Mouse (Mus musculus): Measurements from ENCODE around the gene Pnldc1. TPM values are rescaled to one million over a fixed set of nuclear protein-coding genes. Genes with fewer than 3 reads are reported as not detected.
"Not testable (repeated sequence)": the region's sequence is repeated elsewhere in the genome, so short reads cannot be mapped to it uniquely, and the experiment has no call there.

Gene Pnldc1
- polyA plus RNA-seq, 1 experiment = 5.2 TPM

DNA sequence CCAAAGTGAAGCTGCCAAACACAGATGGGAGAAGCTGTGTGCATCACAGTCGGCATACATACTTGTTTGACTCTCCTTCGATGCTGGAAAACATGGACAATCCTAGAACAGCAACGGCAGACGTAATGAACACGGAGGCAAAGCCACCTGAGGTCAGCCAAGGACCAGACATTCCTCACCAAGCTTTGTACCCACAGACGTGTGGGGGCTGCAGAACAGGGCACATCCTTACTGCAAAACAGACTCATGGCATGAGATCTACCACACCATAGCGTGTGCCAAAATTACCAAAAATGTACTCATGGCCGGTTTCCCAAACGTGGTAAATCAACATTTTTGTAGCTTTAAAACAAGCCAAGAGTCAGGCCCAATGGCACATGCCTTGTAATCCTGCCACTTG lies 3.6 kb downstream of the Pnldc1 start:
- no peak for DNase-seq (ENCODE audit: low read depth)

DNA sequence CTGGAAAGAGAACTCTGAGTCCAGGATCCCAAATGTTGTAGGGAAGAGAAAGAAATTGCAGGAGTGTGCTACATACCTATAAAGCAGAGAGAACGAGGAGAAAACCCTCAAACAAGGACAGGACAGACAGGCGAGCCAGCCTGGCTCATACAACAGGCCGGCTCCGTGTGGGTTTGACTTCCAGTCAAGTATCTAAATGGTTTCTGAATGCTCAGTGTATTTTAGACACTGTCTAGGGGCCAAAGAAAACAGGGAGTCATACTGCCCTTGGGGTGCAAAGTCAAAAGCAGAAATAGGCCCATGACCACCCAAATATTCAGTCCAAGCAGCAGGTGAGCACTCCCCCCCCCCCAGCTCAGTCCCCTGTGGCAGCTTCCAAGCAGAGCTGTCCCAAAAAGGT lies 4.2 kb downstream of the Pnldc1 start:
- DNase-seq (ENCODE audit: low read depth) = no peak

DNA sequence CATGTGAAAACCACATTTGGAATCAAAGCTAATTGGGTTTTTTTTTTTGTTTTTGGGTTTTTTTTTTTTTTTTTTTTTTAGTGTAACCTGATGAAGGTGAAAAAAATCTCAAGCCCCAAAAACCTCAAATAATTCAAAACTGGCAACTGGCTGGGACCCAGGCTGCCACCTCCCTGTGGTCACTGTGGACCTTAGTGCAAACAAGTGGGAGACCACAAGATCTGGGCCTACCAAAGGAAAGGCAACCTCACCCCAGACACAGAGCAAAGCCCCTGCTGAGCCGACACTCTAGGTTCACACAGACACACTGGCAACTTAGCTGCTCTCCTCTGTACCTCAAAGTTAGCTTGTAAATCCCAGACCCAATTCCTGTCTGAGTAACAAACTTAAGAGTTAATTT lies 5.7 kb downstream of the Pnldc1 start:
- no peak for DNase-seq (ENCODE audit: low read depth)

DNA sequence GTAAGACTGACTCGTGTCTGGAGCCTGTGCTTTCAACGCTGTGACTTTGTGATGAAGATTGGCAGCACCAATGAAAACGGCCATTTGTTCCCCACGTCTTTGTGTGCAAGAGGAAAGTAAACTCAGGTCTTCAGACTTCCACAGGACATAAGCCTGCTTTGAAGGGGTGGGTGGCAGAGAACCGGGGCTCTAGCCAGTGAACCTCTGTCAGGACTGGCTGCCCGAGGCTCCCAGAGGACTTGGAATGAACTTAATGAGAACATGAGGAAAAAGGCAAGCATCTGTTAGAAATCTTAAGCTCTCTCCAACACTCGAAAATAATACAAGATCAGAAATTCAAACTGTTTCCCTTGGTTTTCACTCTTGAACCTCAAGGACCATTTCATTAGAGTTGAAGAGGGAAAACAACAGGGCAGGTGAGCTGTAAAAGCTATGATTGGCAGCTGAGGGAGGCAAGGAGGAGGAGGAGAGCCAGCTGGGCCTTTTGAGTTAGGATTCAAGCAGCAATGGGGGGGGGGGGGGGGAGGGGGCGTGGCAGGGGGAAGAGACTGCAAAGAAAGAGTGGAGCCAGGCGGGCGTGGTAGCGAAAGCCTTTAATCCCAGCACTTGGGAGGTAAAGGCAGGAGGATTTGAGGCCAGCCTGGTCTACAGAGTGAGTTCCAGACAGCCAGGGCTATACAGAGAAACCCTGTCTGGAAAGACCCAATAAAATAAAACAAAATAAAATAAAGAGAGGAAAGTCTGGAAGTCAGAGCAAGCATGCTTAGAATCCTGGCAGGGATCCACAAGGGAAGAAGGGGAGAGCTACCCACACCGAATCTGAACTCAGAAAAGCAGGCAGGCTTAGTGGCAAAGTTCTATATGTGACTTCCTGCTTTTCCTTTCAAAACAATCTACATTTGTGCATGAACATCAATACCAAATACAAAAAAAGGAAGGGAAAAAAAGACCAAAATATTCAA lies 6.4 kb downstream of the Pnldc1 start:
- no peak for DNase-seq (ENCODE audit: low read depth)

DNA sequence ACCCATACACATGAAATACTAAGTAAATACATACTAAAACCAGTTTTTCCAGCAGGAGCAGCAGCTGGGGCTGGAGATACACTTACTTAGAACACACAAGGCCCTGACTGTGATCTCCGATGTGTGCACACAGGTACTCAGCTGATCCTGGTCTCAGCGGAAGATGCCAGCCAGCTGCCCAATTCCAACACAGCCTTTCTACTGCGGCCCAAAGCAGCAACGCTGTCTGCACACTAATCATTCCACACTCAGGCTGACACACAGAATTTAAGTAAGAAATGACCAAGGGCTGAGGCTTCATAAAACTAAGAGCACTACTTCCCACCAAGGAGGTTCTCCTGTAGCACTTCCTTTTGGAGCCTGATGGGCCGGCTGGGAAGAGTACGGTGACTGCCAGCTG lies 7.7 kb downstream of the Pnldc1 start:
- no peak for DNase-seq (ENCODE audit: low read depth)

DNA sequence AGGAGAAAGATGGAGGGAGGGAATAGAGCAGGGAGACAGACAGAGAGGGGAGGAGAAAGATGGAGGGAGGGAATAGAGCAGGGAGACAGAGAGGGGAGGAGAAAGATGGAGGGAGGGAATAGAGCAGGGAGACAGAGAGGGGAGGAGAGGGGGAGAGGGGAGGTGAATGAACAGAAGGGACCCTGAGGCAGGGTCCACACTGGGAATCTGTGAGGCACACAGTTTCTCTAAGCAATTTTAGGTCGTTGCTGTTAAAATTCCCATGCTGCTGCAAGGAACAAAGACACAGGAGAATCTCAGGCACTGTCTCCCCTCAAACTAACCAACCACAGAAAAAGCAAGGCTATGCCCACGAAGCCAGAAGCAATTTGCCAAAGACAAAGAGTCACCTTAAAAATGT lies 11.4 kb downstream of the Pnldc1 start:
- DNase-seq (ENCODE audit: low read depth) = not testable (repeated sequence)

DNA sequence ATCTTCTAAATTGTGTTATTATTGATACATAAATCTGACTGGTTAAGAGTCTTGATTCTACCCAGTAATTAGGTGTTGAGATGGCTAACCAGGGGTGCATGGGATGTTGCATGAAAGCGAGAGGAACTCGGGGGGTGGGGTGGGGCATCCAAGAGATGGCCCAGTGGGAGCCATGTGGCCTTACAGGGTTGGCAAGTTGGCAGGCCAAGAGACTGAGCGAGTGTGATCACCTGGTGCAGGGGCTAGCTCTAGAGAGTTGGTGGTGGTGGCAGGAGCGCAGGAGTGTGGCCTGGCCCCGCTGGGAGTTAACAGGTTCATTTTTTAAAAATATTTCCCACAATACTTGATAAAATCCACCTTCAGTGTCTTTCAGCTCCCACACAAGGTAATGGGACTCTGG lies 12.4 kb downstream of the Pnldc1 start:
- DNase-seq (ENCODE audit: low read depth) = no peak

DNA sequence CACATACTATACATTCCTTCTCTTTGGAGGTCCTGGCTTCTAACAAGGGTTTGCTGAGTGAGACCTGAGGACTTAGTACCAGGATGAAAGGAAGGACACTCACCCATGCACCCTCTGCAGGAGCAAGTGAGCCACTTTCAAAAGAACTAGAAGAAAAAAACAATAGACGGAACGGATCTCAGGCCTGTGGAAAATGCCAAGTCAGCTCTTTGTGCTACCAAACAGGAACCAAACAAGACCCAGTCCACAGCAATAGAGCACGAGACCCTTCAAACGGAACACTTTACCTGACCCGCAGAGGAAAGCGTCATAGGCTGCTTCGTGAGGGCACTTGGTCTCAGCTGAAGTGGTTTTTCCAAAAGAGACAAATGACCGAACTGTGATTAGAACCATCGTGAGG lies 18.0 kb downstream of the Pnldc1 start:
- DNase-seq (ENCODE audit: low read depth) = no peak

DNA sequence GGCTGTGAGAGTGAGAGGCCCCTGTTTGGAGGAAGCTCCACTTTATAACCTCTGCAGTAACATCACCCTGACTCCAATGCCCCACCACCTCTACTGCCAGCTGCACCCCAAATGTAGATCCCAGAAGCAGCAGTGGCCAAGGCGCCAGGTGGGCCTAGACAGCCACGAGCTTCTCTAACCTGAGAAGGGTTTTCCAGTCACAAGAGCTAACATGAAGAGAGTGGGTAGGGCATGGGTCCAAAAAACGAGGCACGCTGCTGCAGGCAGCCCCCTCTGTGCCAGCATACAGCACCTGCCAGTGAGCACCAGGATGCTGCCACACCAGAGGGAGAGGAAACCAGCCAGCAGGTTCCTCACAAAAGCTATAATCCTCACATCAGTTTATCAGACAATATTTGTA lies 19.0 kb downstream of the Pnldc1 start:
- DNase-seq (ENCODE audit: low read depth) = no peak

DNA sequence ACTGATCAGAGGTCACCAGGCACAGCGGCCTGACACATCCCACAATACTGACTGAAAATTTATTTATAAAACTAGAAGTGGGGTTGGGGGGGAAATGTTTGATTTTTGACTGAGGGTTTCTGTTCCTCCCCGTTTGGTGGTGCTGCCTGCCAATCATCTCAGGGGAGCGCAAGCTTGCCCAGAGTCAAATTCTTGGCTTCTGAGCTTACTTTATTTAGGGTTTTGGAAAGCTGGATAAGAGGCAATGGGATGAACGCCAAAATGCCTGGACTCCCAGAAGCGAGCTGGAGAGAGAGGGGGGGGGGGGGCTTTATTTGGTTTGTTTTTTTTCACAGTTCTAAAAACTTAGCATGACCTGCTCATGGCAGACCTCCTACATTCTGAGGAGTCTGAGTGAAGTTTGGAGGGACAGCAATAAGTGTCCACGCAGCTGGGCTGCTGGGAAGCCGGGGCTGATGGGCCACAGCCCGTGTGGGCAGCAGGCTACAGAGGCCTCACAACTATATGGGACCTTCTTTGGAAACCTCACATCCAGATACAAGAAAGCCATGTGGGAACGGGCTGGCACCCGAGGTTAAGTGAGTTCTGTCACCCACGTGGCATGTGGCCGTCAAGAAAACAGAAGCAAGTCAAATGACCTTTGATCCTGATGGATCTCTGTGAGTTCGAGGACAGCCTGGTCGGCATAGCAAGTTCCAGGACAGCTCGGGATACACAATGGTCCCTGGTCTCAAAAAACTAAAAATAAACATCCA lies 22.8 kb downstream of the Pnldc1 start:
- no peak for DNase-seq (ENCODE audit: low read depth)

DNA sequence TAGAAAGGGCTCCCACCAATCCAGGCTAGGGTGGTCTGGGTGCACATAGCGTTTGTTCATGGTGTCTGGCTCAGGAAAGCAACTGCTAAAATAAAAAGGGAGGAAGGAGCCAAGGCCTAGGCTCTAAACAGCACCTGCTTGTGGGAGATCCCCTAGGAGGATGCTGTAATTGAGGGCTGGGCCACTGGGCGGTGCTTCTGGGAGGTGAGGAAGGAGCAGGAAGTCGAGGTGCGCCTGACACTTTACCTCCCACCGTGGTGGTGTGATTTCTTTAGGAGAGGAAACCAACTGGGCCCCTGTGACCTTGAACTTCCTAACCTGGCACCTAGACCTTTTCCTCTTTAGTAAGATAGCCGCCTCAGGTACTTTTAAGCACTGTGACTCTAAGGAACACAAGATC lies 23.4 kb downstream of the Pnldc1 start:
- no peak for DNase-seq (ENCODE audit: low read depth)

DNA sequence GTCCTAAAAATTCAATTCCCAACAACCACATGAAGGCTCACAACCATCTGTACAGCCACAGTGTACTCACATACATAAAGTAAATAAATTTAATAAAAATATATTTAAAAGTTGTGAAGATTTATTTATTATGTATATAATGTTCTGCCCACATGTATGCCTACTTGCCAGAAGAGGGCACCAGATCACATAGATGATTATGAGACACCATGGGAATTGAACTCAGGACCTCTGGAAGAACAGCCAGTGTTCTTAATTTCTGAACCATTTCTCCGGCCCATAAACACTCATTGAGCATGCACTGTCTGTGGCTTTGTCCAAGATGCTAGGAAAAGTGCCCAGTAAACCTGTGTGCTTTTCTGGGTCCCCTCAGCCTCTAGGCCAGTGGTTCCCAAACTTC lies 28.8 kb downstream of the Pnldc1 start:
- DNase-seq (ENCODE audit: low read depth) = no peak

DNA sequence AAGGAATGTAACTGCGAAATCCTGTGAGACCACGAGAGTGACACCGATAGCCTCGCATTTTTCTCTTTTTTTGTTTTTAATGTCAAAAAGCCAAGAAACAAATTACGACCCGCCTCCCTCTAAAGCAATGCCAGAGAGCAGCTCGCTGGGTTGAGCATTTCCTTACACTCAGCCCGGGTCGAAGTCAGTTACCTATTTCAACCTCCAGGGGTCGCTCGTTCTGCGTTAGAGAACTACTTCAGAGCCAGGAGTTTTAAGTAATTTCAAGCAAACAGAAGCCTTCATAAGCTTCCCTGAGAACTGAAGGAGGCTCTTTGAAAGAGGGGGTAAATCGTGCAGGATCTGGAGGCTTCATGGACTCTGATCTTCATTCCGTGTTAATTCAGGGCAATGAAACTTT lies 29.9 kb downstream of the Pnldc1 start:
- DNase-seq (ENCODE audit: low read depth) = peak; percentile 19

DNA sequence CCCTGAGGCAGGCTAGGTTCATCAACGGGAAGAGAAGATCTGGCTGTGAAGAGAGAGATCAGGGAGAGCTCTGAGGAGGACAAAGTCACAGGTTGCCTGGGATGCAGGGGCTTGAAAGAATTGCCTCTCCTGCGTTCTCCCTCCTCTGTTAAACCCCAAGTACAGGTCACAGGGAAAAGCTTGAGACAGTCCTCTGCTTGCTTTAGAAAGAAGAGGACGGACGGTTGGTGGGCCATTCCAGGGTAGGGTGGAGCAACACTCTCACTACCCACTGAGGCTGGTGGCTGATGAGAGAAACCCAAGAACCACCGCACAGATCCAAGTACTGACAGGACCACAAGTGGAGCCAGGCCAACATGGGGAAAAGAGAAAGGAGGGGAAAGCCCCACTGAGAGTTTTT lies 34.3 kb downstream of the Pnldc1 start, which contains the start of gene Mrgprh:
Gene Mrgprh (plus strand): TSS at position 301 of the 400 bp plus-strand sequence.
- no peak for DNase-seq (ENCODE audit: low read depth)

DNA sequence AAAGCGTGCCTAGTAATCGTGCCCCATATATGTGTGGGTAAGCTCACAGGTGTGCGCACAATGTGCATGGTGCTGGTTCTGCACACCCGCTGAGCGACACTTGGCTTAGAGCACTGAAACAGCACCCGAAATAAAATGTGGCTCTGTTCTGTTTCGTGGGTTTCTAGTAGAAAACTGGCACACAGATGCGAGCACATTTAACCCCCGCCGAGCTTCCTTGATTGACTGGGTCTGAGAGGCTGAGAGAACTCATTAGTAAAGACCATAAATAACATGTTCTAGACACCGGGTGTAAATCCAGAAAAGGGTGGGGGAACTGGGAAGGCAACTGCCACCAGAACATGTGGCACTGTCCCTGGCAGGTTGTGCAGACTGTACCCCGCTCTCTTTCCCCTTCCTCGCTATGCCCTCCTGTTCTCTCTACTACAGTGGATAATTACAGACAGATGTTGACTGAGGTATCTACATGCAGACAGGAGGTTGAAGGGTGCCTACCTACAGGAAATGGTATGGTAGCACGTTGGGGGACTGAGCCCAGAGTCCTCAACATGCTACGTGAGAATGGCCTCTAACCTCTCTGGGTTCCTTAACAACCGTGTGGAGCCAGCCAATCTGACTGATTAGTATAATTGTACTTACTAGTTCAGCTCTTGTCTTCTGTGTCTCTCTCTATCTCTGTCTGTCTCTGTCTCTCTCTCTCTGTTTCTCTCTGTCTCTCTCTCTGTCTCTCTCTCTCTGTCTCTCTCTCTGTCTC lies 37.6 kb downstream of the Pnldc1 start:
- DNase-seq (ENCODE audit: low read depth) = no peak

DNA sequence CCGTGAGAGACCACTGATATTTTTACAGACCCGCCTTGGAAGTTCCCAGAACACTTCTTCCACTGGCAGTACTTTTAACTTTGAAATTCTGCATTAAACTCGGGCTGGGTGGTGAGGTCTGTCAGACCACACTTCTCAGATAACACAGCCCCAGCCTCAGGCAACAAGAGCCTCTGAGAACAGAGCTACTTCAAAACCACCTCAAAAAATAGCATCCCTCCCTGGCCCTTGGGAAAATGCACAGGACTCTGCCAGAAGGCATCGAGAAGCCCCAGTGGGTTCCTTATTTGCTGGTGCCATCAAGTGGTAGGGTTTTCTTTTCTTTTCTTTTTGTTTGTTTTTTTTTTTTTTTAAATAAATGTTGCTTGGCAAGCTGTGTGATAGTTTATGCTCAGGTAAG lies 41.4 kb downstream of the Pnldc1 start:
- DNase-seq (ENCODE audit: low read depth) = no peak

DNA sequence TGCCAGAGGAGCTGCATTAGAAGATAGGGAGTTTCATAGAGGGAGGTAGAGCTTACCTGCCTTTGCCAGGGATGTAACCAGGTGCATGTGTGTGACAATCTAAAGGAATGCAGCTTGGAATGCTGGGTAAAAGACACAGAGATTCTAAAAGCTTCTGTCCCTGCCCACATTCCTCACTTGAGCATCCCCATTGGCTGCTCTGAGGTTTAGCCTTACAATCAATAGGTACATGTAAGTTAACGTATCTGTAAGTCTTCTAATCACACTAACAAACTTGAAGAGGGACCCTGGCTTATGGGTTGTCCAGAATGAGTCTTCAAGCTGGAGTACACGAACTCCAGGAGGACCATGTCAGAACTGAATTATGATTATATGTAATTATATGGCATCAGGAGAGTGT lies 42.0 kb downstream of the Pnldc1 start, which contains the start of gene Mas1:
Gene Mas1 (minus strand): TSS at position 101 of the 400 bp plus-strand sequence.
- no peak for DNase-seq (ENCODE audit: low read depth)

DNA sequence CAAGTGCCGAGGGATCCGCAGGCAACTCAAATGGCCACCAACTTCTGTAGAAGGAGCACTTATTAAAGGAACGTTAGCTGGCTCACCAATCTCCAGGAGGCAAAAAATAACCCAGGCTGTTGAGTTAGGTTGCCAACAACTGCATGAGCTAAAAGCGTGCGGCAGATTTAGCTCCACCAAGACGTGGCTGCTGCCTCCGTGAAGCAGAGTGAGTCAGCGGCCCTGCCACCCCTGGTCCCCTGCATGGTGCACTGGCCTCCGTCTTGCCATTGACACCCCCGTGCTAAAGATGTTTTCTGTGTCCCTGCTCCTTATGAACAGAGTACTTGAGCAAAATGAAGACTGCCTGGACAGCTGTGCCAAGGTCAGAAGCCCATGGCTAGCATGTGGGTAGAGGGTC lies 43.2 kb downstream of the Pnldc1 start:
- no peak for DNase-seq (ENCODE audit: low read depth)

DNA sequence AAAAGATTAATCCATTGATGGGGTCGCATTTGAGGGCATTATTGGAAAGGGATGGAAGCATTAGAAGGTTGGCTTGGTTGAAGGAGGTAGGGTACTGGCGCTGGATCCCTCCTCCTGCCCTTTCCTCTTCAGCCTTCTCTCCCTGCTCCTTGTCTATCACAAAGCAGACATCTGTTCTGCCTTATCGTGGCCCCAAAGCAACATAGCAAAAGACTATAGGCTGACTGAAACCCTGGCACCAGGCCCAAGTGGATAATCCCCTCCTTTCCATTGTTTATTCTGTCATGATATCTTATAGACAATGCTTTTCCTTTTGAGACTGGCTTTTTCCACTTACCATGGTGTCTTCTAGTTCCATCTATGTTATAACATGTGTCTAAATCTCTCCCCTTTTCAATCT lies 44.6 kb downstream of the Pnldc1 start:
- no peak for DNase-seq (ENCODE audit: low read depth)

DNA sequence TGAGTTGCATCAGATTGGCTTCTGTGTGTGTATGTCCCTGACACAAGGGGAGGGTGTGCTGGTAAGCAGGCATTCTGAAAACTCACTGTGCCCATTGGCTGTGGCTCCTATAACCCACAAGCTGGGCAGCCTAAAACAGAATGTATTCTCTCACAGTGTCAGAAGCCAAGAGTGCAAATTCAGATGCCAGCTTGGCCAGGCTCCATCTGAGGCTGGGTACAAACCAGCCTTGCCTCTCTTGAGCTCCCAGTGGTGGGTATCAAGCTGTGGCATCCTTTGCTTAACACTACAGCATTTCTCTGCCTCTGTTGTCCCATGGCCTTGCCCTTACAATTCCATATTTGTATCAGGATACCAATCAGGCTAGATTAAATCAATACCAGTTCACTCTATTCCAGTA lies 45.9 kb downstream of the Pnldc1 start:
- no peak for DNase-seq (ENCODE audit: low read depth)

DNA sequence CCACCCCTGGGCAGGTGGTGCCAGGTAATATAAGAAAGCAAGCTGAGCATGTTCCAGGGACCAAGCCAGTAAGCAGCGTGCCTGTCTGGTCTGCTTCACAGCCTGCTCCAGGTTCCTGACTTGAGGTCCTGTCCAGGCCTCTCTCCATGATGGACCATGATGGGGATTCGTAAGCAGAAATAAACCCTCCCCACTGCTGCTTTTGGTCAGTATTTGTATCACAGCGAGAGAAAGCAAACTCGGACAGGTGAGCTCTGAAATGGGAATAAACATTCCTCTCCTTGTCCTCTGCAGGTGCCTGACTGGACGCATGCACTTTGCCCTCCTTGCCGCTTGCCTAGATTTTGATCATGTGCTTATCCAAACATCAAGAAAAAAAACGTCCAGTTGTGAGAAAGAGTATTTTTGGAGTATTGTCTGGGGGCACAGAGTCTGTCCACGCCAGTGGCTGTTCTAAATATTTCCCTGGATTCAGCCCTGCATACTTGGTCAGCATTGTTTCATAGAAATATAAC lies 51.0 kb downstream of the Pnldc1 start:
- DNase-seq (ENCODE audit: low read depth) = no peak

DNA sequence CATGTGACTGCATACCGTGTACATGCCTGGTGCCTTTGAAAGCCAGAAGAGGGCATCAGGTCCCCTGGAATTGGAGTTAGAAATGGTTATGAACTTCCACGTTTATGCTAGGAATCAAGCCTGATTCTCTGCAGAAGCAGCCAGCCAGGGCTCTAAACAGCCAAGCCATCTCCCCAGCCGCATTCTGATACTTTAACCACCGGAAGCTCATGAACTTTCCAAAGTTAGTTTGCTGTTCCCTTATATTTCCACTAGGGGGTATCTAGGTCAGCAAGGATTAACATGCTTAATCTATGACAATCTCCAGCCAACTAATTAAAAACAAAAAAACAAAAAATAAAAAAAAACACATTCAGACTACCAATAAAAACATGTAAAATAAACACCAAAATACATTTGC lies 52.0 kb downstream of the Pnldc1 start:
- DNase-seq (ENCODE audit: low read depth) = no peak

Measured in gonadal fat pad, adult 2 months (tissue).